Mouse (Mus musculus) bone marrow macrophage, adult 2 months (primary cell): ENCODE measurements around the gene Mpnd.

Source experiments
- CTCF ChIP-seq: IDR thresholded peaks from 2 replicates; pipeline ENCODE4 v1.5.1; 2012; ENCODE audit warnings: low read depth, mild to moderate bottlenecking, low read length, moderate library complexity
- POLR2A ChIP-seq: IDR thresholded peaks from 2 replicates; pipeline ENCODE4 v1.6.1; 2012; ENCODE audit warnings: mild to moderate bottlenecking, low read depth, low read length, borderline replicate concordance

- no peak for TF ChIP-seq POLR2A
- TF ChIP-seq CTCF, result no peak
Observed at GRCm38 (mm10) chr17:55969560-55969959, 36.0 kb upstream of the Mpnd start.
